Comparison of ENCODE assay signal across 18 mouse cellular contexts in the genomic region with DNA sequence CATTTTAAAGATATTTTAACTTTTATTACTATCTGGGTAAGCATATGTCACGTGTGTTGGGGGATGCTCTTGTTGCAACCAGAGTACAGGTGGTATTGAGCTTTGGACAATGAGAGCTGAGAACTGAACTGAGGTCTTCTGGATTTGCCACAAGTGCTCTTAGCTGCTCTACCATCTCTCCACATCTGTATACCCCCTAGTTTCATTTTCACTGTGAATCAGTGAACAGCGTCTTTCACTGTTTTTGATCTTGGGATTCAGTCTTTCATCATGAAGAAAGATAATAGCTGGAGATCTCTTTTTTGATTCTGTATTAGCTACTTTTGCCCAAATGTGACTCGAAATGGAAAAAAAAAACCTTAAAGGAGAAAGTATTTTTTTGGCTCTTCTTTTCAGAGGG.
DNase-seq lines count a peak whose midpoint lies in the region; TF ChIP-seq lines count a peak whose summit lies in the region.
"Had no signal": no experiment of that assay in that cellular context is flagged by ENCODE, and none has a peak within 500 bp of the region (broad histone marks: within the 10 kb centered on the region; RNA-seq: fewer than 3 reads in every experiment).

No protein-coding gene starts in this region.

- no peaks in the 10 kb centered on the region for H3K9me3 ChIP-seq in CH12.LX (replicated peaks; ENCODE audit: low read length)
- no peaks in the 10 kb centered on the region for H3K9me3 ChIP-seq in forebrain, embryonic 10.5 days
- H3K9me3 ChIP-seq: G1E had no signal

- no peaks in the 10 kb centered on the region for H3K27me3 ChIP-seq in CH12.LX (replicated peaks)
- no peaks in the 10 kb centered on the region for H3K27me3 ChIP-seq in forebrain, embryonic 10.5 days (ENCODE audit: poor library complexity, severe bottlenecking)
- H3K27me3 ChIP-seq: Patski had no signal

- no peak overlapping the region for H3K9ac ChIP-seq in CH12.LX (ENCODE audit: insufficient read depth, low read depth)

- TF ChIP-seq EP300 in CH12.LX (IDR thresholded peaks at IDR 0.05; ENCODE audit: low read length), result peak; percentile 40

- H3K27ac ChIP-seq in CH12.LX (ENCODE audit: insufficient read depth, low read depth), result no peak overlapping the region
- H3K27ac ChIP-seq in forebrain, embryonic 10.5 days, result no peak overlapping the region

- no peak overlapping the region for H3K4me3 ChIP-seq in CH12.LX (replicated peaks in 1 of 3; ENCODE audit: low read depth in 2 of 3, low read length in 2 of 3, poor library complexity in 1 of 3)
- no peak overlapping the region for H3K4me3 ChIP-seq in forebrain, embryonic 10.5 days

- H3K4me1 ChIP-seq in CH12.LX (ENCODE audit: control insufficient read depth in 1 of 2, insufficient read depth in 2 of 2), result no peaks in the 10 kb centered on the region
- no peaks in the 10 kb centered on the region for H3K4me1 ChIP-seq in forebrain, embryonic 10.5 days

- no peak for TF ChIP-seq CTCF in CH12.LX (conservative IDR thresholded peaks at IDR 0.05 in 1 of 2, IDR thresholded peaks at IDR 0.05 in 1 of 2; ENCODE audit: low read depth in 2 of 2, low read length in 2 of 2)

- H3K4me2 ChIP-seq in CH12.LX (ENCODE audit: insufficient read depth, low read depth, poor library complexity, severe bottlenecking), result peak overlapping the region; percentile 29; the same call in 1 of the 2 replicates

- dilution Hi-C loops in CH12.LX (cut with MboI; ENCODE audit: extremely low pct_ligation_motif_present, extremely low pct_unique_long_range_greater_than_20kb, low sequenced_read_pairs), result no loop called here

- TF ChIP-seq RAD21 in CH12.LX (IDR thresholded peaks at IDR 0.05; ENCODE audit: low read depth, low read length), result no peak

- DNase-seq in A20 (ENCODE audit: low read depth, low spot score) (peak; percentile 57), CH12.LX (ENCODE audit: extremely low read depth) (peak; percentile 9)
- no peak for DNase-seq in forebrain, embryonic 10.5 days (ENCODE audit: extremely low spot score, low spot score)
- DNase-seq in gastrocnemius, postnatal 10 days, result no peak
- DNase-seq: adrenal gland, adult 2 months; adrenal gland, adult 8-10 months; adrenal gland, postnatal 10 days; adrenal gland, postnatal 14 days; adrenal gland, postnatal 25 days; adrenal gland, postnatal 36 days; B cell, adult 2 months; cerebellum, adult 11 months; cerebellum, adult 11-12 months; cerebellum, adult 18-20 months; cerebellum, adult 2 months; cerebellum, adult 8-10 months had no signal

- no peak for TF ChIP-seq POLR2A in CH12.LX (IDR thresholded peaks at IDR 0.05; ENCODE audit: low read depth, low read length)

- H3K79me2 ChIP-seq in CH12.LX (replicated peaks; ENCODE audit: control insufficient read depth, extremely low read depth, insufficient read depth, poor library complexity, severe bottlenecking), result no peaks in the 10 kb centered on the region

- in situ Hi-C loops in CH12.LX (cut with MboI; ENCODE audit: low pct_ligation_motif_present, low pct_unique_long_range_greater_than_20kb, low sequenced_read_pairs), result no loop called here

- 86% methylated on average over 3 of the region's 3 CpGs for WGBS in forebrain, embryonic 10.5 days

- H3K36me3 ChIP-seq in CH12.LX (replicated peaks in 1 of 2; ENCODE audit: control insufficient read depth in 1 of 2, insufficient read depth in 1 of 2, low read length in 1 of 2), result peaks cover 0 to 6% of the 10 kb centered on the region in 2 experiments
- peaks cover 7% of the 10 kb centered on the region for H3K36me3 ChIP-seq in forebrain, embryonic 10.5 days (replicated peaks)

TF ChIP-seq in CH12.LX, 34 proteins besides CTCF, POLR2A, EP300 and RAD21:
- TF ChIP-seq KAT2A (IDR thresholded peaks at IDR 0.05; ENCODE audit: insufficient replicate concordance, low read length) (no peak), BHLHE40 (IDR thresholded peaks at IDR 0.05; ENCODE audit: low read depth, low read length) (peak; percentile 30; the same call in 1 of the 2 replicates), MYC (IDR thresholded peaks at IDR 0.05; ENCODE audit: low read depth, low read length) (no peak), SIN3A (IDR thresholded peaks at IDR 0.05; ENCODE audit: low read length) (0 out of 2 replicates have a peak, but pooled peaks have one; percentile 36), IRF4 (IDR thresholded peaks at IDR 0.05; ENCODE audit: low read depth, low read length) (0 out of 2 replicates have a peak, but pooled peaks have one; percentile 60), CHD2 (IDR thresholded peaks at IDR 0.05; ENCODE audit: low read length) (no peak)
TF ChIP-seq in CH12.LX: peak in this region for 3.

Comparison
In these comparisons a context has a peak if more than half of its experiments do, and no peak if none do; other contexts are left out.
1. DNase-seq: peak in A20 (single experiment) and CH12.LX (single experiment); none in forebrain, embryonic 10.5 days (single experiment) and gastrocnemius, postnatal 10 days (single experiment).